Comparison of ENCODE assay signal across 26 mouse cellular contexts in the genomic region with DNA sequence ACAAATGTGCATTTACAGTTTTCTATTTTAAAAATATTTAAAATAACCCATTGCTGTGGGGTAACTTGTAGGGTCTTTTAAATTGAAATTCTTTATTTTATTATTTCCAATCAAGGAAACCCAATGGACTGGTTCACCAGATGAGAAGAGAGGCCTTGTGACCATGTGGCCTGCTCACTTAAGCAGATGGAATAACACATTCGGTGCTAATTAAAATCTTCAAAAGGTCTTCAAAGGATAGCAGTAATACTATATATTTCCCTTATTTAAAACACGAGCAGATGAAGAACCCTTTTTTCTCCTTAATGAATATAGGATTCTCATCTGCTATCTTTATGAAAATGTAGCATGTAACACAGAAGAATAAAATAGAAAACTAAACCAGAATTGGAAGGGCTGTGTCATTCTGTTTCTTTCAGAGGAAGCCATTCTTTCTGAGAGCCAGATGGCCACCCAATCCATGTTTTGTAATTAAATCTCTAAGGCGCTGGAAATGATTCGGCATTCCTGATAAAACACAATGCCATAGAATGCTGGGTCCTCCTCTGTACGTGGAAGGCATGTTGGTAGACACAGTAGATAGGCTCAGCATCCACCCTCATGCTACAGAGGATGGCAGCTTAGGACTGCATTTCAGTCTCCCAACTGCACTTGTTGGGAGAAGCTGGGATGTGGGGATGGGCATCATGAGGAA.
DNase-seq lines count a peak whose midpoint lies in the region; ATAC-seq and TF ChIP-seq lines count a peak whose summit lies in the region.
"Had no signal": no experiment of that assay in that cellular context is flagged by ENCODE, and none has a peak within 500 bp of the region (broad histone marks: within the 10 kb centered on the region; RNA-seq: fewer than 3 reads in every experiment).

No protein-coding gene starts in this region.

- intact Hi-C loops in gastrocnemius, postnatal 14 days (cut with DNase I; ENCODE audit: low total_unique reads) = no loop called here

- no peaks in the 10 kb centered on the region for H3K27me3 ChIP-seq in midbrain, embryonic 13.5 days
- H3K27me3 ChIP-seq in midbrain, postnatal 0 days (ENCODE audit: insufficient read depth, low read length) = no peaks in the 10 kb centered on the region
- H3K27me3 ChIP-seq: CH12.LX; heart, embryonic 15.5 days; hindbrain, embryonic 13.5 days; kidney, embryonic 15.5 days; limb, embryonic 15.5 days; neural tube, embryonic 15.5 days; Patski had no signal

- H3K4me3 ChIP-seq in midbrain, embryonic 13.5 days (replicated peaks) = no peak overlapping the region
- no peak overlapping the region for H3K4me3 ChIP-seq in midbrain, postnatal 0 days (ENCODE audit: low read depth, low read length)
- H3K4me3 ChIP-seq in cortical plate, adult 2 months (ENCODE audit: insufficient read depth, low read length) = no peak overlapping the region
- H3K4me3 ChIP-seq: heart, embryonic 15.5 days; hindbrain, embryonic 13.5 days; kidney, embryonic 15.5 days; limb, embryonic 15.5 days; neural tube, embryonic 15.5 days had no signal

- H3K27ac ChIP-seq in midbrain, embryonic 13.5 days = no peak overlapping the region
- H3K27ac ChIP-seq in midbrain, postnatal 0 days (ENCODE audit: low read depth, low read length) = no peak overlapping the region
- 0 out of 2 replicates have a peak overlapping the region, but pooled peaks have one; percentile 32 for H3K27ac ChIP-seq in cortical plate, adult 2 months (ENCODE audit: insufficient read depth, low read length)
- H3K27ac ChIP-seq: heart, embryonic 15.5 days; hindbrain, embryonic 13.5 days; kidney, embryonic 15.5 days; limb, embryonic 15.5 days; liver, embryonic 14.5 days; neural tube, embryonic 15.5 days had no signal

- no peaks in the 10 kb centered on the region for H3K4me1 ChIP-seq in midbrain, embryonic 13.5 days (replicated peaks)
- no peaks in the 10 kb centered on the region for H3K4me1 ChIP-seq in midbrain, postnatal 0 days (ENCODE audit: insufficient read depth, low read length)
- H3K4me1 ChIP-seq in cortical plate, adult 2 months (ENCODE audit: control insufficient read depth, insufficient read depth, low read length) = peaks cover 6% of the 10 kb centered on the region
- H3K4me1 ChIP-seq: heart, embryonic 15.5 days; hindbrain, embryonic 13.5 days; kidney, embryonic 15.5 days; limb, embryonic 15.5 days; neural tube, embryonic 15.5 days had no signal

- peak; percentile 15 to 58 for DNase-seq in layer of hippocampus, adult 18-20 months (ENCODE audit: low spot score in 2 of 2)
- DNase-seq in layer of hippocampus, postnatal 25 days (ENCODE audit: extremely low spot score in 1 of 2, low spot score in 1 of 2) = no peak
- no peak for DNase-seq in midbrain, postnatal 0 days (ENCODE audit: low spot score)
- peak; percentile 66 for DNase-seq in telencephalon, adult 2 months (ENCODE audit: low read depth, low spot score)
- DNase-seq in gastrocnemius, postnatal 14 days = no peak
- DNase-seq: adrenal gland, adult 2 months; B cell, adult 2 months; cerebellum, adult 8-10 months; heart, postnatal 36 days; kidney, adult 11 months; kidney, postnatal 36 days; left cerebral cortex, postnatal 4 days; lung, embryonic 14.5 days; right cerebral cortex, postnatal 14 days; thymus, postnatal 25 days had no signal

- no peaks in the 10 kb centered on the region for H3K36me3 ChIP-seq in midbrain, embryonic 13.5 days
- H3K36me3 ChIP-seq in midbrain, postnatal 0 days (ENCODE audit: insufficient read depth, low read length) = no peaks in the 10 kb centered on the region
- H3K36me3 ChIP-seq: G1E; heart, embryonic 15.5 days; hindbrain, embryonic 13.5 days; kidney, embryonic 15.5 days; limb, embryonic 15.5 days; neural tube, embryonic 15.5 days had no signal

- H3K9ac ChIP-seq in midbrain, embryonic 13.5 days (replicated peaks) = no peak overlapping the region
- H3K9ac ChIP-seq in midbrain, postnatal 0 days (replicated peaks; ENCODE audit: low read length, poor library complexity, severe bottlenecking) = no peak overlapping the region
- H3K9ac ChIP-seq: heart, embryonic 15.5 days; hindbrain, embryonic 13.5 days; kidney, embryonic 15.5 days; limb, embryonic 15.5 days; liver, embryonic 14.5 days; lung, embryonic 14.5 days; neural tube, embryonic 15.5 days had no signal

- 0 out of 2 replicates have a peak, but pooled peaks have one; percentile 34 for ATAC-seq in midbrain, embryonic 13.5 days
- no peak for ATAC-seq in midbrain, postnatal 0 days (ENCODE audit: low FRiP score)
- ATAC-seq: Patski had no signal

- no peak for TF ChIP-seq CTCF in midbrain, postnatal 0 days (IDR thresholded peaks at IDR 0.05)
- no peak for TF ChIP-seq CTCF in cortical plate, adult 2 months (IDR thresholded peaks at IDR 0.05; ENCODE audit: extremely low read depth, insufficient read depth, low read length)

- 72% methylated on average over 5 of the region's 5 CpGs for WGBS in midbrain, embryonic 13.5 days
- WGBS in midbrain, postnatal 0 days = 71% methylated on average over 5 of the region's 5 CpGs

- TF ChIP-seq POLR2A in cortical plate, adult 2 months (IDR thresholded peaks at IDR 0.05; ENCODE audit: extremely low read depth, insufficient read depth, low read length) = no peak

- no peak overlapping the region for H3K4me2 ChIP-seq in midbrain, embryonic 13.5 days (replicated peaks)
- H3K4me2 ChIP-seq in midbrain, postnatal 0 days (ENCODE audit: low read depth, low read length, poor library complexity, severe bottlenecking) = no peak overlapping the region
- H3K4me2 ChIP-seq: heart, embryonic 15.5 days; hindbrain, embryonic 13.5 days; kidney, embryonic 15.5 days; limb, embryonic 15.5 days; lung, embryonic 14.5 days; neural tube, embryonic 15.5 days had no signal

- H3K9me3 ChIP-seq in midbrain, embryonic 13.5 days = no peaks in the 10 kb centered on the region
- no peaks in the 10 kb centered on the region for H3K9me3 ChIP-seq in midbrain, postnatal 0 days (ENCODE audit: low read length)
- H3K9me3 ChIP-seq: G1E; heart, embryonic 15.5 days; hindbrain, embryonic 13.5 days; kidney, embryonic 15.5 days; limb, embryonic 15.5 days; neural tube, embryonic 15.5 days had no signal

Comparison
In these comparisons a context has a peak if more than half of its experiments do, and no peak if none do; other contexts are left out.
1. DNase-seq: peak in layer of hippocampus, adult 18-20 months (2 of 2) and telencephalon, adult 2 months (single experiment); none in layer of hippocampus, postnatal 25 days (0 of 2), midbrain, postnatal 0 days (single experiment) and gastrocnemius, postnatal 14 days (single experiment).